In the genomic region with DNA sequence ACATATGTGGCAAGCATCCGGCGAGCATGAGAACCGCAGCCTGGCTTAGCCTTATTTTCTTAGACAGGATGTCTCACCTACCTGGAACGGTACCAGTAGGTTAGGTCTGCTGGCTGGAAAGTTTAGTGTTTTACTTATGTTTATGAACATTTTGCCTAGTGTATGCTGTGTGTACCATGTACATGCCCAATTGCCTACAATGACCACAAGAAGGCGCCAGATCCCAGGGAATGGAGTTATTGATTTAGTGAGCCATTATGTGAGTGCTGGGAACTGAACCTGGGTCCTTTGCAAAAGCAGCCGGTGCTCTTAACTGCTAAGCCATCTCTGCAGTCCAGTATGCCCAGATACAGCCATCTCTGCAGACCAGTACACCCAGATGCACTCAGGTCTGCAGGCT, we compare ENCODE assay signal across 1 mouse cellular context.
A peak's percentile ranks its signal among the peaks of the same experiment; 100 is the strongest.
TF ChIP-seq lines count a peak whose summit lies in the region.

No protein-coding gene starts in this region.

TF ChIP-seq in MEL, 35 proteins besides CTCF, POLR2A, EP300 and RAD21:
- TF ChIP-seq RCOR1 (IDR thresholded peaks at IDR 0.05; ENCODE audit: low read depth, low read length), result peak; percentile 45; the same call in 1 of the 2 replicates
- peak; percentile 46 for TF ChIP-seq ZC3H11A (IDR thresholded peaks at IDR 0.05; ENCODE audit: low read depth, low read length)
- TF ChIP-seq SIN3A (IDR thresholded peaks at IDR 0.05; ENCODE audit: low read length), result peak; percentile 38; the same call in 1 of the 2 replicates
- 0 out of 2 replicates have a peak, but pooled peaks have one; percentile 28 for TF ChIP-seq ZNF384 (IDR thresholded peaks at IDR 0.05; ENCODE audit: low read depth, low read length)
- TF ChIP-seq MAX (IDR thresholded peaks at IDR 0.05; ENCODE audit: low read length), result no peak
- no peak for TF ChIP-seq USF1 (IDR thresholded peaks at IDR 0.05; ENCODE audit: low read depth, low read length)
- peak; percentile 61 for TF ChIP-seq SMC3 (IDR thresholded peaks at IDR 0.05; ENCODE audit: low read depth, low read length)
- TF ChIP-seq BHLHE40 (IDR thresholded peaks at IDR 0.05; ENCODE audit: borderline replicate concordance, low read depth, low read length), result no peak
- no peak for TF ChIP-seq MYC (IDR thresholded peaks at IDR 0.05; ENCODE audit: low read depth, low read length)
- TF ChIP-seq NELFE (IDR thresholded peaks at IDR 0.05; ENCODE audit: low read depth, low read length), result 0 out of 2 replicates have a peak, but pooled peaks have one; percentile 23
- TF ChIP-seq GABPA (IDR thresholded peaks at IDR 0.05; ENCODE audit: low read depth, low read length), result 0 out of 2 replicates have a peak, but pooled peaks have one; percentile 31
- TF ChIP-seq E2F4 (IDR thresholded peaks at IDR 0.05; ENCODE audit: borderline replicate concordance, low read depth, low read length), result no peak
